Mouse (Mus musculus) megakaryocyte, embryonic 14.5 days (primary cell): Measurements from ENCODE around the gene Grin3b. TPM values are rescaled to one million over a fixed set of nuclear protein-coding genes. Genes with fewer than 3 reads are reported as not detected.
A peak's percentile ranks its signal among the peaks of the same experiment; 100 is the strongest.

ENCODE experiments used
- H3K27me3 ChIP-seq: replicated peaks from 2 replicates; pipeline ENCODE3; 2012; ENCODE audit warnings: inconsistent platforms
- H3K36me3 ChIP-seq: replicated peaks from 2 replicates; pipeline ENCODE3; 2012; ENCODE audit warnings: low read length, inconsistent platforms, mixed read lengths
- H3K4me1 ChIP-seq: 2 replicates; pipeline ENCODE4 v1.6.1; 2012; ENCODE audit warnings: inconsistent platforms
- H3K4me3 ChIP-seq: replicated peaks from 2 replicates; pipeline ENCODE3; 2012; ENCODE audit warnings: moderate library complexity, mild to moderate bottlenecking, inconsistent platforms
- H3K9me3 ChIP-seq: 2 replicates; pipeline ENCODE4 v1.6.1; 2012; ENCODE audit warnings: inconsistent platforms
- FLI1 ChIP-seq: IDR thresholded peaks from 2 replicates; pipeline ENCODE4 v1.6.1; 2012; ENCODE audit warnings: low read length, inconsistent platforms, mixed read lengths
- GATA1 ChIP-seq: IDR thresholded peaks from 3 replicates; pipeline ENCODE4 v1.6.1; 2012; ENCODE audit warnings: mixed read lengths, low read length, inconsistent platforms, borderline replicate concordance
- polyA plus RNA-seq: library from polyadenylated mRNA; stranded (reverse); fragments of >175 nt; gene quantifications from 2 replicates; pipeline ENCODE4 v1.2.3, GENCODE M21; 2012; ENCODE audit warnings: low replicate concordance; ENCODE audit not compliant: insufficient read depth

Gene Grin3b
- polyA plus RNA-seq, 1 experiment: not detected

GRCm38 (mm10) chr10:79986963-79987362 lies 16.4 kb downstream of the Grin3b start:
- Histone ChIP-seq H3K4me3 (peak overlapping the region; percentile 88), H3K36me3 (peaks cover 36% of the 10 kb centered on the region), H3K4me1 (peaks cover 81% of the 10 kb centered on the region)

GRCm38 (mm10) chr10:79987771-79988505 lies 17.4 kb downstream of the Grin3b start:
- peaks cover 39% of the 10 kb centered on the region for H3K36me3 ChIP-seq
- peak overlapping the region; percentile 96 for H3K4me3 ChIP-seq
- peaks cover 15% of the 10 kb centered on the region for H3K9me3 ChIP-seq
- peaks cover 79% of the 10 kb centered on the region for H3K4me1 ChIP-seq
- TF ChIP-seq FLI1: no peak
- no peak for TF ChIP-seq GATA1
- H3K27me3 ChIP-seq: no peaks in the 10 kb centered on the region

More at GRCm38 (mm10) chr10:79986963-79987362, 16.4 kb downstream of the Grin3b start:
- Histone ChIP-seq H3K27me3 (no peaks in the 10 kb centered on the region), H3K9me3 (peaks cover 8% of the 10 kb centered on the region)
- TF ChIP-seq FLI1 (no peak), GATA1 (no peak)

- no peaks in the 10 kb centered on the region for H3K27me3 ChIP-seq
- H3K9me3 ChIP-seq: peaks cover 15% of the 10 kb centered on the region
- H3K4me3 ChIP-seq: peak within 1 kb of the TSS; percentile 96
- peaks cover 45% of the 10 kb centered on the region for H3K36me3 ChIP-seq
- TF ChIP-seq GATA1: no peak
- no peak for TF ChIP-seq FLI1
- H3K4me1 ChIP-seq: peaks cover 79% of the 10 kb centered on the region
Measured at GRCm38 (mm10) chr10:79988506-79989271, 18.2 kb downstream of the Grin3b start, which contains the start of gene Cnn2. Gene Cnn2 (plus strand): TSS chr10:79988584.

GRCm38 (mm10) chr10:79989272-79989786 lies 18.8 kb downstream of the Grin3b start:
- H3K36me3 ChIP-seq: peaks cover 51% of the 10 kb centered on the region
- no peaks in the 10 kb centered on the region for H3K27me3 ChIP-seq
- TF ChIP-seq FLI1 (no peak), GATA1 (no peak)
- peak overlapping the region; percentile 96 for H3K4me3 ChIP-seq
- H3K9me3 ChIP-seq: peaks cover 15% of the 10 kb centered on the region
- peaks cover 84% of the 10 kb centered on the region for H3K4me1 ChIP-seq

GRCm38 (mm10) chr10:79989870-79990269 lies 19.4 kb downstream of the Grin3b start:
- H3K9me3 ChIP-seq: peaks cover 15% of the 10 kb centered on the region
- peaks cover 90% of the 10 kb centered on the region for H3K4me1 ChIP-seq
- H3K4me3 ChIP-seq: peak overlapping the region; percentile 96
- TF ChIP-seq GATA1 (no peak), FLI1 (no peak)
- peaks cover 56% of the 10 kb centered on the region for H3K36me3 ChIP-seq
- H3K27me3 ChIP-seq: no peaks in the 10 kb centered on the region

- H3K4me3 ChIP-seq: peak overlapping the region; percentile 76
- peaks cover 68% of the 10 kb centered on the region for H3K36me3 ChIP-seq
- H3K9me3 ChIP-seq: peaks cover 15% of the 10 kb centered on the region
- H3K4me1 ChIP-seq: peaks cover 95% of the 10 kb centered on the region
- no peaks in the 10 kb centered on the region for H3K27me3 ChIP-seq
- TF ChIP-seq FLI1: no peak
- no peak for TF ChIP-seq GATA1
Measured at GRCm38 (mm10) chr10:79991099-79991498, 20.6 kb downstream of the Grin3b start.

GRCm38 (mm10) chr10:79991548-79991947 lies 21.0 kb downstream of the Grin3b start:
- Histone ChIP-seq H3K4me3 (no peak overlapping the region), H3K9me3 (peaks cover 15% of the 10 kb centered on the region), H3K4me1 (peaks cover 92% of the 10 kb centered on the region), H3K36me3 (peaks cover 68% of the 10 kb centered on the region), H3K27me3 (no peaks in the 10 kb centered on the region)
- no peak for TF ChIP-seq FLI1
- no peak for TF ChIP-seq GATA1

GRCm38 (mm10) chr10:79994397-79995115 lies 24.0 kb downstream of the Grin3b start:
- Histone ChIP-seq H3K36me3 (peaks cover 85% of the 10 kb centered on the region), H3K4me3 (peak overlapping the region; percentile 82), H3K4me1 (peaks cover 85% of the 10 kb centered on the region)

GRCm38 (mm10) chr10:79995636-79996035 lies 25.1 kb downstream of the Grin3b start:
- TF ChIP-seq GATA1 (no peak), FLI1 (no peak)
- Histone ChIP-seq H3K9me3 (peaks cover 15% of the 10 kb centered on the region), H3K27me3 (no peaks in the 10 kb centered on the region), H3K4me3 (peak overlapping the region; percentile 98), H3K36me3 (peaks cover 88% of the 10 kb centered on the region), H3K4me1 (peaks cover 86% of the 10 kb centered on the region)

More at GRCm38 (mm10) chr10:79994397-79995115, 24.0 kb downstream of the Grin3b start:
- Histone ChIP-seq H3K9me3 (peaks cover 15% of the 10 kb centered on the region), H3K27me3 (no peaks in the 10 kb centered on the region)
- TF ChIP-seq GATA1 (no peak), FLI1 (no peak)
